Mouse (Mus musculus): ENCODE measurements at regions not wholly inside any gene's neighbourhood (a gene's known extent, or its start where the extent isn't known, plus 50 kb on each side); places are given as distances from the start of the nearest gene placed in this dataset.

DNA sequence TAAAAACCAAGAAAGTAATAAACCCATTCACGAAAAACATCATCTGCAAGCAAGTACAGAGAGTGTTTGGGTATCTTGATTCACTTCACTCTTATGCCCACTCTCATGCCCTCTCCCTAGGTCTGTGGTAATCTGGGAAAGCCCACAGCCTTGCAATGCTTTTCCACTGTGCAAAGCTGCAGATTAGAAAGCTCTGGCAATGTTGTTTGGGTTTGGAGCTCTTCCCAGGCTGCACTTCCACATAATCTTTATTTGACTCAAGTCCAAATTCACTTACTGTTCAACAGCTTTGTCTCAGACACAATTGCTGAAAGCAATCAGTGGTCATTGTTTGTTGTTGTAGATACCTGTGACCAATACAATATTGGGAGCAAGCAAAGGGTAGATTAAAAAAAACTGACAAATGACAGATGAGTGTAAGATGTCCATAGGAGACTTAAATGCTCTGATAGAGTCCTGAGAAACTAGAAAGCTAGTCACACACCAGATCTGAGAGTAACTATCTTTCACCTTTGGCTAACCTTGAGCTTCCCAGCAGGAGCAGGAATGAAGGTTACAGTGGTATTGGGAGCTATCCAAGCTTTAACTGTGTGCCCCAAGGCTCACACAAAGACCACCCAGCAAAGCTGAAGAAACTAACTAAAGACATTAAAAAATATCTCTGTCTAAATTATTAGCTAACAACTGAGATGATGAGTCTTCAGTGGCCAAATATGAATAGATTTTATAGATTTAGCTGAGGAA lies 325.7 kb upstream of the Klf12 start:
- no peak for ATAC-seq (replicated peaks; ENCODE audit: poor library complexity)

DNA sequence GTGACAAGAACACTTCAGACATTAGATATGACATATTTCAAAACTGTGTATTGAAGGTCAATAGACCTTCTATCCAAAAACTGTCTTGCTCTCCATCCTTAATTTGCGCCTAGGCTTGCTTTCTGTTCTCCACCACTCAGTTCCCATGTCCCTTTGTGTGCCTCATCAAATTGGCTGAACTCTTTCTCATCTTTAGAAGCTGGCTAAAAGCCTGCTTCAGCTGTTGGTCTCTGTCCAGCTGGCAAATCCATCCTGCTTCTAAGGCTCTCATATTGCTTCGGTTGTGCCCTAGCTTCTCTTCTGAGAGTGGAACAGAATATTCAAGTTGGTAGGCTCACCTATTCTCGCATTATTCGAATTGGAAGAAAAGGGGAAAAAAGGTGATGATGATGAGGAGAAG lies 322.6 kb upstream of the Klf12 start:
- ATAC-seq (replicated peaks; ENCODE audit: poor library complexity), result no peak

DNA sequence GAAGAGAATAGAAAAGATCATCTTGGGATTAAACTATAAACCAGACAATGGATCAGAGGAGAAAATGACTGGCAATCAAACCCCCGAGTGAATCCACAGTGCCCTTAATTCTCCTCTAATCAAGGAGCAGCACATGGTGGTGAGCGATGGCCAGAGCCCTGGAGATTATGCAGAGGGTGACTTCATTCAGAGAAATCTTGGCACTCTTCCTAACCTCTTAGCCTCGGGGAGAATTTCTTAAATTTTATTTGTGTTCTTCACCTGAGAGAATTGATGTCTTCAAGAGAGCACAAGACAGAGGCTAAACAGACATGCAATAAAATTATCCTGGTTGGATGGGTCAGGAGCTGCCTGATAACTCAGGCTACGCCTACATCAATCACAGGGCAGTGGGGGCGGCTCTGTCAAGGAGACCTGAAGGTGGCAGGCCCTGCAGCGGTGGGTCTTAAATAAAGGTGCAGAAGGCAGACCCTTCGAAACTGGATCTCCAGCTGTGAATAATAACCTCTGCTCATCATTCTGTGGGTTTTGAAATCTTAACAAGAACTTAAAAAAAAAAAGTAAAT lies 316.5 kb upstream of the Klf12 start:
- ATAC-seq (replicated peaks; ENCODE audit: poor library complexity), result no peak

DNA sequence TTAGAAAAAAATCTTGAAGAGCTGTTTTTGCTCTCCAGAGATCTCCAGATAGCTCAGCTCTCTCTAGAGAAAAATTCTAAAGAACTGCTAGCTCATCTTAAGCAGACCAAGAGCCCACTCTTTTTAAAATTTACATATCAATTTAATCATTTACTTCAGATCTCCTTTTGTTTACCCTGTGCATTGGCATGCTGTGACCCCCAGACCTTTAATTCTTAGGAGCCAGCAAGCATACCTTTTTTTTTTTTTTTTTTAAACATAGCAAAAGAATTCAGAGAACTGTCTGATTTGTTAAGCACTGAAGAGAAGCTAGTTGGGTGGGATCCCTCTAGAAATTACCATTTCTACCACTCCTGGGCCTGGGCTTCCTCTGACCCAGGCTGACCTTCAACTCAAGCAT lies 285.5 kb upstream of the Klf12 start:
- no peak for ATAC-seq (replicated peaks; ENCODE audit: poor library complexity)

DNA sequence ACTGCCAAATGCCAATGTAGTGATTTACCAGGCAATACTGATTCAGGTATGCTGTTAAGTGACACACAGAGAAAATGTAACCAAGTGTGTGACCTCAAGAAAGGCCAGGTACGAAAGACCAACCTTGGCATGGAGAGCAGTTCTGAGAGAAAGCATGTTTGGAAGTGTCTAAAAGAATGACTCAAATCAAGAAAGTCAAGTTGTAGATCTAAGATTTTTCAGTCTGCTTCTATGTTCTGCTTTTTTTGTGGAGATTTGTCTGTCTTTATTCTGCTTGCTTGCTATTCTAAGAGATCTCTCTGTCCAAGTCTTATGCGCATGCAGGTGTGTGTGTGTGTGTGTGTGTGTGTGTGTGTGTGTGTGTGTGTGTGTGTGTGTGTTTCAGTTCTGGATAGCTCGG lies 277.4 kb upstream of the Klf12 start:
- ATAC-seq (replicated peaks; ENCODE audit: poor library complexity), result no peak

DNA sequence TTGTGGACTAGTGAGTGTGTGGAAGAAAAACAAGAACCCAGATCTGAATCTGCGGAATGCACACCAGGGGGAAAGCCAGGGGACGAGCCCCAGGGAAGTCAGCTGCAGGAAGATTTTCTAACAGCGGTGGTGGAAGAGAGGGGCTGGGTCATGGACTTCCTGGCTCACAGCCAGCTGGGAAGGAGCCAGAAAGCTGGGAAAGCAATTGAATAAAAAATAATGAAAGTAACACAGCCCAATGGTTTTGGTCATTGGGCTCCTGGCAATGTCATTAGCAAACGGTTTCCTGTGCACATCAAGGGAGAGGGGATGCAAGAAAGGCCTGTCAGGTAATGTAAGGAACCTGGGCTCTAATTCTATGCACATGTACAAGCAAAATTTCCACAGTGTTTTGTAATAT lies 273.9 kb upstream of the Klf12 start:
- no peak for ATAC-seq (replicated peaks; ENCODE audit: poor library complexity)

DNA sequence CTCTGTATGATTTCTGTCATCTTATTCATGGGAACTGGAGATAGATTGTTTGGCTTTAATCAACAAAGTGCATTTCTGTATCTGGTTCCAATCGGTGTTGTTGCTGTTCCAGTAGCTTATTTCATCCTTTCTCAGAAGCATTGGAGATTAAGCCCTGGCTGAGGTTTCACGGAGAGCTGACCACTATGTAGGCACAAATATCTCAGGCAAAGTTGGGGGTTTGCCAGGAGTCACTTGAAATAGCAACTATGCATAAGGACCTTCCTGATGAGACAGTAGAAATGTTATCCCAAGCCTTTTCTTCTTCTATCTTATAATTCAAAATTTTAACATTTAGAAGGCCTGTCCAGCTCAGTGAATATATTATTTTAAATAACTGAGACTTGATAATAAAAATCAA lies 268.0 kb upstream of the Klf12 start:
- ATAC-seq (replicated peaks; ENCODE audit: poor library complexity), result no peak

DNA sequence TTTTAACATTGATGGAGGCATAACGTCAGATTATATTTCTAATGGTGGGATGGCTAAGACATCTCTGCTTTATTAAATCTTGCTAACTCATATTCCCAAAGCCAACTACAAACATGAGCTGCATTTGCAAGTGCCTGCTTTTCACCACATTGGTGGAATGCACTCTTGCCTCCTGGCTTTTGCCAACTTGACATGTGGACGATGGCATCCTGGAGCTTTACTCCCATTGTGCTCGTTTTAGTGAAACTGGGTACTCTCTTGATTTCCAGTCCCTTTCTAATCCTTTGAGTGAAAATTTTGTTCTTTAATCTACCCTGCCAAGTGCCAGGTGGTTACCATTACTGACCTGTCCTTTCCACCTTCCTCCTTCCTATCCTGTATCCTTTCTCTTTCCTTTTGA lies 265.8 kb upstream of the Klf12 start:
- ATAC-seq (replicated peaks; ENCODE audit: poor library complexity), result no peak

DNA sequence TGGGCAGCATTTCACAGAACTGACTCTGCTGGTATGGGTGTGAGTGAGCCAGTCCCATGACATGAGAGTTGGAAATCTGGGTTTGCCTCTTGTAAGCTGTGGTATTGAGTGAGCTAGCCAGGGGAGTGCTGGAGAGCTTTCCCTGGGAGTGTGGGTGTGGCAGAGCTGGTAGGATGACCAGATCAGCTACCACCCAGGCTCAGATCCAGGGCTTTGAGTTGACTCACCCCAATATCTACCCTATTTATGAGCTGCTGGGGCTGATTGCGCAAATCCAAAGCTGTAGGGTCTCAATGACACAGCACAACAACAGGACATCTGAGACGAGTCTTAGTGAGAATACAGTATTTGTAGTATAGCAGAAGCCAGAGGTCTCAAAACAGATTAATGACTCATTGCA lies 245.7 kb upstream of the Klf12 start:
- no peak for ATAC-seq (replicated peaks; ENCODE audit: poor library complexity)

DNA sequence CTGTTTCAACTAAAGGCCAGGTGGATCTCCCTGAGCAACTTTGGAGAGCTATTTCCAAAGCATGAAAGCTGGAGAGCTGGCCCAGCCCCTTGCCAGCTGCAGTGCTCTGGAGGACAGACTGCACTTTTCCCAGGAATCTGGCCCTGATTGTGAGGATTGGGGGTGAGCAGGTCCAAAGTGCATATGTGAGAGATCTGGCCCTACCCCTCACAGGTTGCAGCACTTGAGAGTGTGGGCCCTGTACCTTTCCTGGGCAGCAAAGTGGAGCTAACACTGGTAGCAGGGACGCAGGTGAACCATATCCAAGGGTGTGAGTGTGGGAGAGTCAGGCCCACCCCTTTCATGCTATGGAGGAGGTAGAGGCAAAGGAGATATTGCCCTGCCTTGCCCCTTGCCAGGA lies 245.3 kb upstream of the Klf12 start:
- no peak for ATAC-seq (replicated peaks; ENCODE audit: poor library complexity)

DNA sequence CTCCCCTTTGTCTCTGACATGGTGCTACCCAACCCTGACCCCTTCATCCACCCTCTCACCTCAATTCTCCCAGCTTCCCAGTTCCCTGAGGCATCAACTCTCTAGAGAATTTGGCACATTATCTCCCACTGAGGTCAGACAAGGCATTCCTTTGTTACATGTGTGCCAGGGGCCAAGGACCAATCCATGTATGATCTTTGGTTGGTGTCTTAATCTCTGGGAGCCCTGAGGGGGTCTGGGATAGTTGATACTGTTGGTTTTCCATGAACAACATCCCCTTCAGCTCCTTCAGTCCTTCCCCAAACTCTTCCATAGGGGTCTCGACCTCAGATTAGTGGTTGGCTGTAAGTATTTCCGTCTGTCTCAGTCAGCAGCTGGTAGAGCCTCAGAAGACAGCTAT lies 224.9 kb upstream of the Klf12 start:
- ATAC-seq (replicated peaks; ENCODE audit: poor library complexity), result no peak

DNA sequence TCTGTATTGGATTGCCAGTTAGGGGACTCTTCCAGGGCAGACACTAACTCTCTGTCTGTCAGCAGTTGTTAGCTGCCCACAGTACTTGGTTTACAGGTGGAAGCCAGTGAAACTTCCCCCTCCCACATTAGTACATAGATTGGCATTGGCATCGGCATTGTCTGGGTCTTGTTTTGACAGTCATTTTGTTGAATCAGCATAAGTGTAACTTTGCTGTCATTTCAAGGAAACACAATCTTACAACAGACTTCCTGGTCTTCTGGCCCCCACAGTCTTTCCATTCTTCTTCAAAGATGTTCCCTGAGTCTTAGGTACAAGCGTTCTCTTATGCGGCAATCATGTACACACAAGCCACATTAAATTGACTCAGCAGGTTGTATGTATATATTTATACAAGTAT lies 223.6 kb upstream of the Klf12 start:
- ATAC-seq (replicated peaks; ENCODE audit: poor library complexity), result no peak

DNA sequence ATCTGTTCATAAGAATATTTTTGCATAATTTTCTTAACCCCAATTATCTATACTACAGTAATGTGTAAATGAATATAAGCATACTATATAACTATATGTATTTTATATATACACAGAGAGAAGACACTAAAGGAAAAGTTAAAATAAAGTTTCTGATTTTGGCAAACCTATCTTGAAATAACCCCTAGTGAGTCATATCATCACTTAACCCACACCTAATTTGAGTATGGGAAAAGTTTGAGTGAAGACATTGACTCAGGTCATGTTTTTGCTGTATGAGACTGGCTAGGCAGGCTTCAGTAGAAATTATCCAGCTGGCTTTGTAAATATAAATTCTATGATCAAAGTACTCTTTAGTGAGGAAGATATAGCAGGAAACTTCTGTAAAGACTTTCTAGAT lies 223.1 kb upstream of the Klf12 start:
- ATAC-seq (replicated peaks; ENCODE audit: poor library complexity), result no peak

DNA sequence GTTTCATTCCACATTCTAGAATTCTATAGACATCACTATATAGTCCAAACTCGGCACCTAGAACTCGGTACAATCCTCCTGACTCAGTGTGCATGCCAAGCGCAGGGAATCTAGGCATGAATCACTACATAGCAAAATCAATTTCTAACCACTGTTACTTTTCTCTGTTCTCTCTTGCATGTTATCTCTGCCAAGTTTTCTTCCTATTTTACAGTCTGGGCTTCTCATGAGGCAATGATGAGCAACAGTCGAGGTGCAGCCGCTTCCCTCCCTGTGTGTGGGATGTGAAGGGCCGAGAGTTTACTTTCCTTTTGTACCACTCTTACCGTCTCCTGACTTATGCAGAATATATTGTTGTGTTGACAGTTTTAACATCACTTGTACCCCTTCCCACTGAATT lies 204.4 kb upstream of the Klf12 start:
- ATAC-seq (replicated peaks; ENCODE audit: poor library complexity), result no peak

DNA sequence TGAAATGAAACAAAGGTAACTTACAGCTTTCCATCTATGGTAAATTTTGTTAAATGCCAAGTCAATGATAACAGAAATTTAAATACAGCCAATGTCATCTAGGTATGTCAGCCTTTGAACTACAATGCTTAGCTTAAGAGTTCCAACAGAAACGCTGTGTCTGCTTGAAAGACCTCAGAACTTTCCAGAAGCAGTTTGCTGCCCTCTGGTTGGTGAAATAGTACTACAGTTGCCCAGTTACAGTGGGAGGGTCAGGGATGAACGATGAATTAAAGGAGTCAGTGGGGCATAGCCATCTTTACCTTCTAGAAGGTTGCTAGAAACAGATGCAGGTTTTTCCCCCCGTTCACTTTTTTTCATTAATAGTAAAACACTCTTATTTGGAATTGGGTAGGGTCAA lies 201.0 kb upstream of the Klf12 start:
- no peak for ATAC-seq (replicated peaks; ENCODE audit: poor library complexity)

DNA sequence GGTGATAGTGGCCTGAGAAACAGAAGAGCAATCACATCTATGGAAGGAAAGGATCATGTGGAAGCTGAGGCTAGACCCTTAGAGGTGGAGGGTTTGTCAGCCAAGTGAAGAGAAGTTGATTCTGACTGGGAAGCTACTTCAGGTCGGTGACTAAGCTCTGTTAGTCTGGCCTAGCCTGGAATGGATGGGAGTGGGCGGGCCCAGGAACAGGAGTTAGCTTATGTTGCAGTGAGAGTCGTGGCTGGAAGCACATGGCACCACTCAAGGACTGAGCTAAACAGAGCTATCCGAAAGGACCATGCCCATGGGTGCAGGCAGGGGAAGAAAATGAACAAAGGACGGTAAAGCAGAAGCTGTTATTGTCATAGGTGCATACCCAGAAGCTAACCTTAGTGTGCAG lies 199.6 kb upstream of the Klf12 start:
- ATAC-seq (replicated peaks; ENCODE audit: poor library complexity), result no peak

DNA sequence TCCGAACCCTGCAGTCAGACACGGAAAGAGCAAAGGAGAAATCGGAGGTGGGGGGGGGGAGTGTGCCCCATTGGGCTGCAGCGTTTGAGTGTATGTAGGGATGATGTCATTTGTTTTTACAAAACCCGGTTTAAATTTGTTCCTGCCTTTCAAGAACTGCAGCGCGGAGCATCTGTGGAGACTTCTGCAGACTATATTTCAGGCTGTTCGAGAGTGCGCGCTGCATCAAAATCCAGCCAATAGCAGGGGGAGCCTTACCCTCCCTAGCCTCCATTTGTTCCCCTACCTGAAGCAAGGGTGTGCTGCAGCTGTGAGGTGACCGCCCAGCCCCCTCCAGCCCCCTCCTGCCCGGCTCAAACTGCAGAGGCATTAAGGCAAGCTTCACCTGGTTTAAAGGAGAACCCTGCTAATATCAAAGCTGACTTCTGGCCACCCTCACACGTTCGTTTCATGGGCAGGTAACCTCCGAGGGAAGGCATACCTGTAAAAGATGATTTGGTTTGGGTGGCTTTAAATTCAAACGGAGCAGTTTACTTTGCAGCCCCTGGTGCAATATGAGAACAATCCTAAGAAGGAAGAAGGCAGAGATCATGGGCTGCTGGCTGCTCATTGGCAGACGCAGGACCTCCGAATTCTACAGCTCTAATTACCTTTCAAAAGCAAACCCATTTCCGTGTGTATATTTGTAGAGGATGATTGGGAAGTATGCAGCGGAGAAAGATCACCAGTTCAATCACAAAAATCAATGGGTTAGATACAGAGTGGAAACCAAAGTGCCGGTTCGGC lies 193.3 kb upstream of the Klf12 start:
- 0 out of 2 replicates have a peak, but pooled peaks have one; percentile 17 for ATAC-seq (replicated peaks; ENCODE audit: poor library complexity)

DNA sequence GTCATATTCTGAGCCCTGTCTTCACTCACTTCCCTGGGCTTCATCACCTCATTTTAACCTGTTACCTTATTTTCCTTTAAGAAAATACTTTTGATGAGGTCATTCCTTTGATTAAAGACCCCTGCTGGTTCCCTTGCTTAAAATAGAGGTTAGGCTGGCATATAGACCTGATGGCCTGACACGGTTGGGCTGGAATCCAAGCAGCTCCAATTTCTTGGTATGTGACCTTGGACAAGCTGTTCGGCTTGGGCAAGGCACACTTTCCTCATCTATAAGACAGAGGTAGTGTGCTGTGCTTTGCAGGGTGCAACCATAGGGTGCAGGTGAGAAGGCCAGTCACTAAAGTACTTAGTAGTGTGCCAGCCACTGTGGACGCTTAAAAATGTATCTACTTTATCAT lies 183.8 kb upstream of the Klf12 start:
- no peak for ATAC-seq (replicated peaks; ENCODE audit: poor library complexity)

DNA sequence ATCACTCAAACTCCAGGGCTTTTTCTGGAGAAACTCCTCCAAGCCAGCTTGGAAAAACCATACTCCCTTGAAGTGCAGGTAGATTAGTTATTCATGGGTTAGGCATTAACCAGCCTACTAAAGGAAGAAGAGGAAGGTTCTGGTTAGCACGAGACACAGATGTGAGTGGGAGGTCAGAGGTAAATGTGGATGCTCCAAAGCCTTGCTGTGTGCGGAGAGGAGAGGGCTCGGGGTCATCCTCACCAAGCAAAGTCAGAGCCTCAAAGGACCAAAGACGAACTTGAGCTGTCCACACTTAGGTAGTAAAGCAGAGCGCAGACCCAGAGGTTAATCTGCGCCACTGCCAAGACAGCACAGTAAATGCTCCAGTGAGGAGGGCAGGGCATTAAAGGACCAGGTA lies 177.8 kb upstream of the Klf12 start:
- ATAC-seq (replicated peaks; ENCODE audit: poor library complexity), result no peak

DNA sequence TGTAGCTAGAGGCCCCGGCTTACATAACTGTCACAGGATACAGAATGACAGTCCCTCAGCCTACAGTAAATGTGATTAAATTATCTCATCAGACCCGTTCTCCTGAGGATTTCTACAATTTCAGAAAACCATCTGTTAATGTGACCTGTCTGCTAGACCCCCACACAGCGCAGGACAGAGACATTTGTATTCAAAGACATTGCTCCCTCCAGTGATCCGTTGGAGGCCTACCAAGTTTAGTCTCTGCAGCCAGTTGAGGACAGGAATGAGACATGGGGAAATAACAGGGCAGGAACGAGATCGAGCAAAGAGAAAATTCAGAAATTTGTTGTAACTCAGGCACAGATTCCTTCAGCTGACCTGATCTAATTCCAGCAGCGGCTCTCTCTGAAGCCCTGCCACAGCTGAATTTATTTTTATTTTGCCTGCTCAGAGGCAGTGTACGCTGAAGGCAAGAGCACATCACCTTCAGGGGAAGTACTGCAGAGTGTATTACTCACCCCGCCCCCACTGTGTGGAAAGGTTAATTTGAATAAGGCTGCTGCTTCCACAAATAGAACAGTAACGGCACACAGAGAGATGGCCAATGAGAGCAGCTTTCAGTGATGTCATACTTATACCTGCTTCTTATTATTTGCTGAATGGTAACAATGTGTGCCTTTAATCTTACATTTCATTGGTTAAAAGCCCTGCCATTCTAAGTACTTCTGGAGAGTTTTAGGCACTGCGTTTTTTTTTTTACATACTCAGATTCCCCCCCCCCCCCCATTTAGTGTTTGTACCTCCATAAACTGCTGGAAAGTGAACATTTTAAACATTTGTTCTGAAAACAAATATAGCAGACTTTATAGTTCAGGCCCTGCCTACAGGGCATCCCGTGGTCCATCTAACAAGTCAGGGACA lies 176.9 kb upstream of the Klf12 start:
- peak; percentile 90 for ATAC-seq (replicated peaks; ENCODE audit: poor library complexity)

DNA sequence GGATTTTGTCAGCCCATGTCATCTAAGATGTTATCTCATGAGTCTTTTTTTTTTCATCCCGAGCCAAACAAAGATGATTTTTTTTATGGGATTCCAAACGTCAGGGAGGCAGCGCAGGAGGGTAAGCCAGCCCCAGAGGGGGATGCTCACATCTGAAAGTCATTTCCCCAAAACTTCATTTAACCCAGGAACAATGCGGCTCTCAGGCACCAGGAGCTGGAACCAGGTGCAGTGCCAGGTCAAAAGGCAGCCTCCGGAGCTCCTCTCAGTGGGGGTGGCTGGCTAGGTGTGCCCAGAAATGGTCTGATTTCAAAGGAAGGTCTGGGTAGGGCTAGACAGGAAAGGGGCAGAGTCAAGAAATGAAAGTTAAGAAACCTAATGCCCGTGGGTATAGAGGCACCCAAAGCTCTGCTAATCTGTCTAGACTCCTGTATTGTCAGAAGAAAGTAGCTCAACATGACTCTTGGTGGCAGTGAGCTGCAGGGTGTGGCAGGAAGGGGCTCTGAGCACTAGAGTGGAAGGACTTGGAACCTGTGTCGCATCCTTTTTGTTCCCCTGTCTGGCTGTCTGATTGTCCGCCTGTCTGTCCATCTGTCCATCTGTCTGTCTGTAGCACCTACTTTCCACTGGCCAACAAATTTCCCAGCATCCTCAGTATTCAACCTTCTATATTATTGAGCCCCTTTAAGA lies 175.3 kb upstream of the Klf12 start:
- ATAC-seq (replicated peaks; ENCODE audit: poor library complexity), result 0 out of 2 replicates have a peak, but pooled peaks have one; percentile 12

All from megakaryocyte progenitor cell, adult 5-6 weeks (primary cell).